Mouse (Mus musculus) gastrocnemius, postnatal 4 days (tissue): Measurements from ENCODE around the gene Faah. TPM values are rescaled to one million over a fixed set of nuclear protein-coding genes. Genes with fewer than 3 reads are reported as not detected.

Experiments used
- DNase-seq, 2 experiments: peaks; one replicate each; pipeline ENCODE4 v3.0.0; 2021 to 2022; ENCODE audit warnings: low spot score in 2 of 2, mixed read lengths in 2 of 2
- total RNA-seq, 2 experiments: library from RNA; stranded (reverse); gene quantifications; 2 replicates each; pipeline ENCODE4 v1.2.3; 2021

Faah gene
- total RNA-seq, 2 experiments from 2014 or later, result 0.15 to 0.57 TPM

DNA sequence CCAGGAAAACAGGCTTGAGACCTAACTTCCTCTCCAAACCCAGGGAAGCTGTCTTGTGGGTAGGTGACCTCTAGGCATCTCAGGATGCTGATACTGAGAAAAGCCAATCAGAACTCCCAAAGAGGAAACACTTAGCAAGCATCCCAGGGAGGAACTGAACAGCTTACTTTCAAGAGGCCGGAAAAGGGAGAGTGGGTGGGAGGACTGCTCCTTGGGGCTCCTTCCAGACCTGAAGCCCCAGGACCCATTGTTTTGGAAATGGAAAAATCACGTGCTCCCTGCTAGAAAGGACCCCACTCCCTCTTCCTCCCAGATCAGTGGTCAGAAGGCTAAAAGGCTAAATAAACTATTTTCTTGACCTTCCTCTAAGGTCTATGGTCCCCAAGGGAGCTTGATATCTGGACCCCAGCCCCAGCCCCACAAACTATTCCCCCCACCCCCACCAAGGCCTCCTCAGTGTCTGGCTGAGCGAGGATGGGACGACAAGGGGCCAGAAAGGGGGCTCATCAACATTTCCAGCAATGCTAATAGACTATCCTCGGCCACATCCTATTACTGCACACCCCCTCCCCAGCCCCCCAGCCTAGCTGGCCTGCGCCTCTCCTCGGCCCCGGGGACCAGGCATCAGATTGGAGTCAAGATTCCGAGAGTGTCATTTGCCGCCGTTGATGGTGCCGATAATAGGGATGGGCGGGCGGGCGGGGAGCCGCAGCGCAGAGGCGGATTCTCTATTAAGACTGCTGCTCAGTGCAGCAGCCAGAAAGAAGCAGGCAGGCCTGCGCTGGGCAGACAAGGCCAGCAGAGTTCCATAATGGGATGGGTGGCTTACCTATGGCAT lies 62.9 kb downstream of the Faah start:
- DNase-seq, result no peak

DNA sequence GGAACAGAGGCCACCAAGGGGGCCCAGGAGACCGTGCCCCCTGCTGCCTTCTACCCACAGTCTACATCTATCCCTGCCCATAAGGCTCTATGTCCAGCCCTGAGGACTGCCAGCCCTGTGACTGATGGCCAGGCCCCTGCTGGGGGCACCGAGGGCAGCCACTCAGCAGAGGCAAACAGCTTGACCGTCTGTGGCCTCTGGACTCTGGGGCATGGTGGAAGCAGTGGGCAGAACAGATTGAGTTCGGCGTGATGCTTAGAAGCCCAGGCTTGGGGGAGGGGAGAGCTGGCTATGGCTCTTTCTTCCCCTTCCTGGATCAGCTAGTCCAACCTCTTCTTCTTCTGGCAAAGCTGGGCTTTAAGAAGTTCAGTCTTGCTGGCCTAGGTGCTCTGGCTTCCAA lies 64.2 kb downstream of the Faah start:
- no peak for DNase-seq

DNA sequence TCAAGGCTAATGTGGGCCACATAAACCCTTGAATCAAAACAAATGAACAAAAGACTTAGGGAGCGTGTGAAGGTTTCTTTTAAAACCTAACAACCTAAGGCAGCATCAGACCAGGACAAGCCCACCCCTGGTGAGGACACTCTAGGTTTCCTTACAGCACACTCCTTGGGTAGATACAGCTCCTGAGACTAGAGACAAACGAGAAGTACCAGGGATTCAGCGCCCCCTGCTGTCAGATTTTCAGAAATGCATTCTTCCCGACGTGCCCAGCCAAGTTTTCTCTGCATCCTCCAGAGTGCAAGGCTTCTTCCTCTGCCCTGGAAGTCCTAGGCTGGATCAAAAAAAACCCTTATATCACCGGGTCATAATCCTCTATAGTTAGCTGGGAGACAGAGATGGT lies 65.0 kb downstream of the Faah start:
- peak in 1 of 2 experiments; percentile 46 for DNase-seq

DNA sequence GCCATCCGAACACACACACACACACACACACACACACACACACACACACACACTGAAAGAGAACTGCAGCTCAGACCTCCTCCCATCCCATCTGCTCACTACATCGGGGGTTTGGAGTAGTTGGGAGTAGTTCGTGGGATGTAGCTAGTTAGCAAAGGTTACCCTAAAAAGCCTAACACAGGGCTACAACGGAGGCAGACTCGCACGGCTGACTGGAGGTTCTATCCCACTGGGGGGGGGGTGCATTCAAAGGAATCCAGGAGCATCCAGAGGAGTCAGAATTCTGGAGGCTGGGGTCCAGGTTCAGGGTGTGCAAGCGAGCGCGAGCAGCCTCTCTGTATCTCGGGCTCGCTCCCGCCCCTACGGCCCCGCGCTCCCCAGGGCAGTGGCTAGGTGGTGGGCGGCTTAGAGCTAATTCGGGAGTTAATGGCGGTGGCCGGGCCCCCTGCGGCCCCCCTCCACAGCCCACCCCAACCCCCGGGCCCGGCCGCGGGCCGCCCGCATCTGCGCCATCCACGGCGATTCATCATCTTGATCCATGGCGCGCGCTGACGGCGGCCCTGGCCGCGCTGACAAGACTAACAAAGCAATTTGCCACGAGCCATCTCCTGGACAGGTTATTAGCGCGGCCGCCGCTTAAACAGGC lies 73.9 kb downstream of the Faah start:
- DNase-seq, result no peak

DNA sequence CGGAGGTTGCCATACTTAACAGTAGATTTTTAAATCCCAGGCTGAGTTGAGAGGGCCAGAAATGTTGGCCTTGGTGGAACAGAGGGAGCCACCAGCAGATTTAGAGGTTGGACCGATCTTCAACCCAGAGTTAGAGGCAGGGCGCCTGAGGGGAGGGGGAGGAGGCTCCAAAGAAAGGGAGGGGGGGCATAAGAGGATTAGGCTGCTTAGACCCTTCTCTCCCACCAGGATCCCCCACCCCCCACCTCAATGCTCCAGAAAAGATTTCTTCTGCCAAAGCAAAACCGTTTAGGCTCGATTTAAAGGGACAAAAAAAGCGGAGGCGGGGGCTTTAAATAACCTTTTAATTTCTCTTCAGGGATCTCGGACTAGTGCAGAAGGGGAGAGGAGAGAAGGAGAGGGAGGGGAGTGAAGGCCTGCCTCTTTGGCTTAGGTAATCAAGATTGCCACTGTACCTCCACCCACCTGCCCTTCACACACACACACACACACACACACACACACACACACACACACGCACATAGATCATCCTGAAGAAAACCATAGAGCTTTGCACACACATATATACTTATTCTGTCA lies 76.4 kb downstream of the Faah start:
- DNase-seq, result no peak

DNA sequence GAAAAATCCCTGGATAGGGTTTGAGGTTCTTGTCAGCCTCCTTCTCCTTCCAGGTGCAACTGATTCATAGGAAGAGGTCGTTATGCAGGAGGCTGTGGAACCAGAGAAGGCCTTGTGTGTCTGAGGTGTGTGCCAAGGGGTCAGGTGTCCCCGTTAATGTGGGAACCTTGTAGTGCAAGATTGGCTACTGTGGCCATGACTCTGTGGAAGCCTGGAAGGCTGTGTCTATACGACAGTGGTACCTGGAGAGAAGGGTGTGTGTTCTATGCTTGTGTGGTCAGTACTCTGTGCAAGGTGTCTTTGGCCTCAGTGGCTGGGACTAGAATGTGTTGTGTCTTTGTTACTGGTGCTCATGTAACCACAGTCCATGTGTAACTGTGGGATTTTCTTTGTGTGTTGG lies 77.0 kb downstream of the Faah start:
- DNase-seq, result no peak

DNA sequence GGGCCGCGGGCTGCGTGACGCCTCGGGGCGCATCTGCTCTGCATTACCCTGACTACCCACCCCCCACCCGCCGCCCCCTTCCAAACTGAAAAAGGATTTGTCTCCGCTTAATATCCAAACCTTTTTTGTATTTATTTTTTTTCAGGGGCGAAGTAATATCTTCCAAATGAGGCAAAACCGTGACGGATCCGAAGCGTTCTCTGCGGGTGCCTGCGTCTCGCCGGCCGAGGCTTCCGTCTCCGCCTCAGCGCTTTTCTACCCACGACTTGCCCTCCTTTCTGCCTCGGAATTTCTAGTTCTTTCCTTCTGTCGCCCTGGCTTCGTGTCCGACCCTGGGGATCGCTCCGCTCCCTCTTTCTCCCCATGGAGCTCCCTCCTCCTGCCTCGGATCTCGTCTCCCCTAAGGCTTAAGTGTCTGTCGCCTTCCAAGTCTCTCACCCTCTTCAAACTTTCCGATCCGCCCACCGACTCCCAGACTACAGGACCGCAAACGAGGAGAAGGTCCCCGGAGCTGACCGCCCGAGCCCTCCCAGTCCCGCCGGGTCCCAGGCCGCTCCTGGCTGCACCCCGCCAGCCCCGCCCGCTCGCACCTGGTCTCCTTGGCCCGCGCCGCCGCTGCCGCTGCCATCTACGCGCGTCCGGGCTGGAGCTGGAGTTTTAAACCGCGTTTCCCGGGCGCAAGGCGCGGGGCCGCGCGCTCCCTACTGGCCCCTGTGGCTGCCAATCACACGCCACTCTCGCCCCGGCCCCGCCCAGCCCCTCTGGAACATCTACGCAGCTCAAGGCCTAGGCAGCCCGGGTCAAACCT lies 78.2 kb downstream of the Faah start, which contains the start of gene Dmbx1:
Dmbx1 (minus strand) TSS at position 632 of the 808 bp plus-strand sequence.
- DNase-seq, result no peak

DNA sequence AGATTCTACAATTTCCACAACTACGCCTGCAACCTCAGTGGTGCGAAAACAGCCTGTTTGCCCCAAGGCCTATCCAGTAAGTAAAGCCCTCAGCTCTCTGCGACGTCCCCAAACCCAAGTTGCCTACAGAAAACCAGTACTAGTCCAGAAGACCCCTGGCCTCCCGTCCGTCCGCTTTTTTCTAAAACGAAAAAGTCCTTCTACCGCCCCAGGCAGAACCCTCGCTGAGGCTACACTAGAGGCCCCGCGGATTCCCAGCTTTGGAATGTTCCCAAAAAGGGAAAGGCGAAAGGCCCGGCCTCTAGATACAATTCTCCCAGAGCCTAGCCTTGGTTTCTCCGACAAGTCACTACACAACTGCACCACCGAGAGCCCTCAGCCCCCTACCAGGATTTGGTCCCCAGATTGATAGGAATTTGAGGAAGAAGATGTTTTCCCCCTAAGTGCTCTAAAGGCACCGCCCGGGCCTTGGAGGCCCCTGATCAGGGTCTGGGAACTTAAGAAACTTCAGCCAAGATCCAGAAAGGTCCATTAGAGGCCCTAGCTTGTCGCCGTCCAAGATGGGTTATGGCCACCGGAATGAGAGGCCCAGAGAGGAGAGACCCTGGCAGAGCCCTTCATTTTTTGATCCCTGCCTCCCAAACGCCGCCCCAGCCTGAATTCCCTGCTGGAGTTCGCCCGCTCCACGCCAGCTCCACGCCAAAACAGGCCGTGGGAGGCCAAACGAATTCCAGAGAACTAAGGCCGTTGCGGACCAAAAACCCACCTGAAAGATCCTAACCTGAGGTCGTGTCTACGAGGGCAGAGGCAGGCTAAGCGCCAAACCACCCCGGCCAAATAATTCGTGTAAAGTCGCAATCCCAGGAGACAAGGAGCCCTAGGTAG lies 79.2 kb downstream of the Faah start:
- no peak for DNase-seq

DNA sequence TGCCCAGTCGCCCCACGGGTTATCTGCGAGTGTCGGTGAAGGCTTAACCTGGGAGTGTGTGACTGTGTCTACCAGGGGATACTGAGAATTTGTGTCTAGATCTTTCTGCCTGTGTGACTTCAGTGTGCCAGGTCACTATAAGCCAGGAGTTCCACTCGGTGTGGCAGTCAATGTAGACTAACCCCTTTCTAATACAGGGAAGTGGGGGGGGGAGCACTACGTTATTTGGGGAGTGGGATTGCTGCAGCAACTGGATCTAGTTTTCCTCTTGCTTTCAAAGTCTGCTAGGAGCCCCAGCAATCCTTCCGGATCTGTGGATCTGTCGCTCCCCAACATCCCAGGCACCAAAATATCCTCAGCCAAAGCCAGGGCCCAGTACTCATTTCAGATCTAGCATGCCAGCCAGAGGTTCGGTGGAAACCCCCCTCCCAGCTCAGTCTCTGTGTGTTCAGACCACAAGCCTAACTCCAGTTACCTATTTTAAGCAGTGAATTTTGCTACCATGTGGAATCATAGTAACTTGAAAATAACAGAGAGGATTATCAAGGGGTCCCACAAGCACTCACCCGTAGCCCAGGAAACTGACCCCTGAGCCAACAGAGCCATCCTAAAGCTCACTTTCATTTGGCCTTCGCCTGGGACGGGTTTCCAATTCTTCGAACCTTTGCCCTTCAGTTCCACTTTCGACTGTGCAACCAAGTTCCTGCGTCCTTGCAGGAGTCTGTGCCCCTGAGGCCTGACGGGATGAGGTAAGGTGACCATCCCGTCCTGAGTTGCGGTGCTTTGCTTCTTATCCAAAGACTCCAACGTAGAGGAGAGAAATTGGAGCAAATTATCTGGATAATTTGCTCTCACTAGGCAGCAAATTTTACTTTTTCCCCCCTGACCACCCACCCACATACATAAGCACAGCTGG lies 80.4 kb downstream of the Faah start:
- DNase-seq, result no peak

DNA sequence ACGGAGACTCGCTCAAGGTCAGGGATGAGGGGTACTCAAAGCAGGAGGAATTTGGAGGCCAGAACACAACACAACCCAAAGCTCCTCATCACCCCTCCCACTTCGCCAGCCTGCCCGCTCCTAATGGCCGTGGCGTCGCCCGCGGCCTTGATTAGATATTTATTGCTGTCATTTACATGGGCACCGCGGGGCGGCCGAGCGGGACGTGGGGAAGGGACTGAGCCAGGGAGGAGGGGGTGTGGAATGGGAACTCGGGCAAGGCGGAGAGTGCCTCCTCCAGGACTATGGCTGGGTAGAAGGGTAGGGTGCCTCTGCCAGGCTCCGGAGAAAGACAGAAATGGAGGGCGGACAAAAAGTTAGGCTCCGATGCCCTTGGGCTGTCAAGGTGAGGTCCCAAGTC lies 81.1 kb downstream of the Faah start:
- no peak for DNase-seq

DNA sequence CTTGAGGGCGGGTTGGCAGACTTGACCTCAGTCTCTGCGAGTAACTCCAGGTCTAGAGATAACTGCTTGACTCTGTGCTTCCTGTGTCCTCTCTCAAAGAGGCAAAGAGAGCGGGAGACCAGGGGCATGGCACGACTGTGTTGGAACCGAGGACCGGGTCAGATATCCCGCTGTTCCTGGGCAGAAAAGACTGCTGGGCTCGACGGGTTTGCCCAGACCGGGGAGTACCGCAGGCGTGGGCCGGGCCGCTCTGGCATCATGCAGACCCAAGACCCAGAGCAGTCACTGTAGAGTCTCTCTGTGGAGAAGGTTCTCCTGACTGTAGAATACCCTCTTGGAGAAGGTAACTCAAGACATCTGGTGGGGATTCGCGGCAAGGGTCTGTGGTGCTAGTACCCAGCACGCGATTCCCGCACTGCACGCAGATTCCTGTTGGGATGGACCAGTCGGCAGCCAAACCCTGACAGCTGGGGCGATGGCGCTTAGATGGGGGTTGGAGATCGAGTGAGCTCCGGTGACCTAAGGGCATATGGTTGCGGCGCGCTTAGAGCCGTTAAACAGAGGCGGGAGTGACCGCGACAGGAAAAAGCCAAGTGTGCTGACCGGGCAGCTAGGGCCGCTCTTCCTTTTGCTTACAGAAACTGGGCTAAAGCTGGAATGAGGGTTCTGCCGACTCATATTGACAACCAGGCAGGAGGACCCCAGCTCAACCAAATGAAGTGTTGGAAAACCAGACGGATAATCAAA lies 81.7 kb downstream of the Faah start:
- no peak for DNase-seq

DNA sequence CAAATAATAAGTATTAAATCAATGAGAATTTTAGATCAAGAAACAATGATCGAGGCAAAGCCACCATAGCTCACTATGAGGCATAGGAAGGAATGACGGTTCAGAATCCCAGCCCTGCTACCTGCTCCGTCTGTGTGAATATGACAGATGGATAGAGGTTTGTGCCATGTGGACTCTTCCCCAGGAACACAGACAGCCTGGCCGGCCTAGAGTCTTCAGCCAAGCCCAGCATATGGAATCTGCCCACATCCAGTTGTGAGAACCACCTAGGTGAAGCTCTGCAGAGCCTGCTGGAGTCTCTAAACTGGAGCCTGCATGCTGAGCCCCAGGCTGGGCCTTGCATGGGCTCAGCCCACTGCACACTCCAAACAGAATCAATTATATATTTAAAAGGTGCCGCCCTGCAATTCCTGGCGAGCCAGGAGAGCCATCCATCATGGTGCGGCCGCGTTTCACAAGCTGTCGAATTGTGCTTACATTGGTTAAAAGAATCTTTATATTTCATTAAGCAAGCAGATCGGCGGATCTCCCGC lies 86.1 kb downstream of the Faah start:
- no peak for DNase-seq

DNA sequence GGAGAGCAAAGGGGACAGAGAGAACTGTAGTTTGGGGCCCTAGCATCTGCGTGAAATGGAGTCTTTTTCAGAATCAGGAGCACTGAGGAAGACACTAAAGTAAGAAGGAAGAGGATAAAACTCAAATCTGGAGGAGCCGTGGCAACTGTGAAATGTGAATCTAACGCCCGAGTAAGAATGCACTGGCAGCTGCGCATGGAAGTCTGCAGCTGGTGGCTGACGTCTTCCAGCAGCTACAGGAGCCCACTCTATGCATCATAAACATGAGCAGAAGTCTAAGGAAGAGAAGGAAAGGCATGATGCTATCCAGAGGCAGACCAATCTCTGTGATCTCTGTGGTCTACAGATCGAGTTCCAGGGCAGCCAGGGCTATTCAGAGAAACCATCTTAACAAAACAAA lies 90.1 kb downstream of the Faah start:
- no peak for DNase-seq

DNA sequence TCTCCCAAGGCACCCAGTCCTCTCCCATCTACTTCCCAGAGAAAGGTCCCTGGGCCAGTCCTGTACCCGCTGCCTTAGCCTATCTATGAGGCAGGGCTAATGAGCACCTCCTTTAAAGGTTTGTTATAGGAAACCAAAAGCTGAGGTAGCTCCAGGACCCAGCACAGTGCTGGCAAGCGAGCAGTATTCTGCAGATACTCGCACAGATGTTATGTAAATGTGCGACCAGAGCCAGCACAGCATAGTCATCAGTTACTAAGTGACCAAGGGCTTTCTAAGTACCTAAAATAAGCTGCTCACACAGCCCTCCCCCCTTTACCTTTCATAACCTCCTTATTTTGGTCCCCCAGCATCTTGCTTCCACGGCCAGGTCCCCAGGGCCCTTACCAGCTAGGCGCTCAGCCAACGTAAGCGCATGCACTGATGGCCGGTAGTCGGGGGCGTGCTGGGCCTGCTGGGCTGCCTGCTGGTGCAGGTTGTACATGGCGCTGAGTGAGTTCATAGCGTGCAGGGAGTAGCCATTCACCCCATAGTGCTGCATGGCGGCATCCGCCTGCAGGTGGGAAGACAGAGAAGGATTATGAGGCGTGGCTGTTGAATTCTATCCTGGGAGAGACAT lies 94.4 kb downstream of the Faah start:
- DNase-seq, result no peak

DNA sequence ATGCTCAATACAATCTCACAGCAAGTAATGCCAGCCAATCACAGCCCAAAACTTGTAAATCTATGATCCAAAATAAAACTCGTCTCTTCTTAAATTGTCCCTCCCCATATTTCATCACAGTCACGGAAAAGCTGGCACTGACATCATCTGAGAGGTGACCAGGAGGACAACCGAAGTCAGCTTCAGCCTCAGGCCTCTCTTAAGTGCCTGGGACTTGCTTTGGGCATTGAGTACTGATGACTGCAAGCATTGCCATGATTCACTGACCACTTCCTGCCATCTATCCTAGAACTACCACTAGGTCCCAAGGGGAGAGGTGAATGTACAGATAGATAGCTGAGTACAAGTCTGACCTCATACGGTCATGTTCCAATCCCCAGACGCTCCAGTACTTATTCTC lies 95.0 kb downstream of the Faah start:
- DNase-seq, result no peak

DNA sequence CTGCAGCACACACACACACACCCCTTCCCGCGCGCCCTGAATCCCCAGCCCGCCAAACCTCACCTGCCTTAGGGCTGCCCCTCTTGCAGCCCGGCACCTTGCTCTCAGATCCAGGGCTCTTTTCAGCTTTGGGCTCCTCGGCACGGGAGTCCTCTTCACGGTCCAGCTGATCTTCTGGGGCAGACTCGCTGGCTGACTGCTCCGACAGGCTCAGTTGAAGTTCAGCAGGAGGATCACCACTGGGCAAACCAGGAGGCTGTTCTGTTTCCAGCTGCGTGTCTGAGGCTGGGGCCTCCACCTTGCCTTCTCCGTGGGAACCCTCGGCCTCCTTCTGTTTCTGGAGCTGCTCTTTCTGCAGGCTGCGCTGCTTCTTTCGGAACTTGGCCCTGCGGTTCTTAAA lies 97.8 kb downstream of the Faah start:
- no peak for DNase-seq
